Mouse (Mus musculus) adrenal gland, postnatal 4 days (tissue): ENCODE data around the gene Sec24c. TPM values are rescaled to one million over a fixed set of nuclear protein-coding genes. Genes with fewer than 3 reads are reported as not detected.
"Not testable (repeated sequence)": the region's sequence is repeated elsewhere in the genome, so short reads cannot be mapped to it uniquely, and the experiment has no call there.

Source experiments
- DNase-seq, 2 experiments: peaks; one replicate each; pipeline ENCODE4 v3.0.0; 2021 to 2022; ENCODE audit warnings: low spot score in 2 of 2, mixed read lengths in 2 of 2
- total RNA-seq, 2 experiments: library from RNA; stranded (reverse); gene quantifications; 2 replicates each; pipeline ENCODE4 v1.2.3; 2021

Gene Sec24c
- total RNA-seq, 2 experiments from 2014 or later = 137 to 140 TPM

GRCm38 (mm10) chr14:20695761-20696520 is 21.8 kb downstream of the Sec24c start:
- DNase-seq = no peak

GRCm38 (mm10) chr14:20696986-20697385 is 22.9 kb downstream of the Sec24c start:
- no peak for DNase-seq

- DNase-seq = no peak
These were observed 24.4 kb downstream of the Sec24c start for GRCm38 (mm10) chr14:20698515-20698914.

GRCm38 (mm10) chr14:20700362-20700761 is 26.3 kb downstream of the Sec24c start:
- no peak for DNase-seq

- no peak for DNase-seq
These were observed 27.4 kb downstream of the Sec24c start for GRCm38 (mm10) chr14:20701554-20701953.

GRCm38 (mm10) chr14:20702096-20702740 is 28.1 kb downstream of the Sec24c start:
- no peak for DNase-seq

GRCm38 (mm10) chr14:20702741-20703381 is 28.8 kb downstream of the Sec24c start, which contains the start of gene Chchd1:
TSS of gene Chchd1 (plus strand) at chr14:20703006.
- DNase-seq = peak; percentile 76 to 83

GRCm38 (mm10) chr14:20703461-20703860 is 29.4 kb downstream of the Sec24c start:
- DNase-seq = not testable (repeated sequence)

- peak; percentile 71 to 78 for DNase-seq
These were observed 33.4 kb downstream of the Sec24c start, which contains the start of gene Zswim8 for GRCm38 (mm10) chr14:20707201-20708190. TSS of gene Zswim8 (plus strand) at chr14:20707552.

GRCm38 (mm10) chr14:20708239-20708638 is 34.1 kb downstream of the Sec24c start:
- no peak for DNase-seq

GRCm38 (mm10) chr14:20713832-20714231 is 39.7 kb downstream of the Sec24c start:
- DNase-seq = no peak

GRCm38 (mm10) chr14:20718443-20718842 is 44.3 kb downstream of the Sec24c start:
- no peak for DNase-seq

- no peak for DNase-seq
These were observed 45.7 kb downstream of the Sec24c start for GRCm38 (mm10) chr14:20719767-20720166.

- DNase-seq = no peak
These were observed 47.3 kb downstream of the Sec24c start for GRCm38 (mm10) chr14:20721371-20721770.

GRCm38 (mm10) chr14:20723006-20723405 is 48.9 kb downstream of the Sec24c start:
- DNase-seq = no peak

GRCm38 (mm10) chr14:20724043-20724442 is 49.9 kb downstream of the Sec24c start:
- no peak for DNase-seq

- no peak for DNase-seq
These were observed 51.7 kb downstream of the Sec24c start for GRCm38 (mm10) chr14:20725660-20726339.

GRCm38 (mm10) chr14:20729871-20730270 is 55.8 kb downstream of the Sec24c start:
- DNase-seq = no peak

GRCm38 (mm10) chr14:20730853-20731602 is 56.9 kb downstream of the Sec24c start:
- no peak for DNase-seq
